Mouse (Mus musculus): Measurements from ENCODE around the gene Nr4a1.

Gene Nr4a1

GRCm38 (mm10) chr15:101255842-101256462 lies 1.9 kb downstream of the Nr4a1 start:
- DNase-seq (ENCODE audit: extremely low read depth, low read depth), result no peak

DNA sequence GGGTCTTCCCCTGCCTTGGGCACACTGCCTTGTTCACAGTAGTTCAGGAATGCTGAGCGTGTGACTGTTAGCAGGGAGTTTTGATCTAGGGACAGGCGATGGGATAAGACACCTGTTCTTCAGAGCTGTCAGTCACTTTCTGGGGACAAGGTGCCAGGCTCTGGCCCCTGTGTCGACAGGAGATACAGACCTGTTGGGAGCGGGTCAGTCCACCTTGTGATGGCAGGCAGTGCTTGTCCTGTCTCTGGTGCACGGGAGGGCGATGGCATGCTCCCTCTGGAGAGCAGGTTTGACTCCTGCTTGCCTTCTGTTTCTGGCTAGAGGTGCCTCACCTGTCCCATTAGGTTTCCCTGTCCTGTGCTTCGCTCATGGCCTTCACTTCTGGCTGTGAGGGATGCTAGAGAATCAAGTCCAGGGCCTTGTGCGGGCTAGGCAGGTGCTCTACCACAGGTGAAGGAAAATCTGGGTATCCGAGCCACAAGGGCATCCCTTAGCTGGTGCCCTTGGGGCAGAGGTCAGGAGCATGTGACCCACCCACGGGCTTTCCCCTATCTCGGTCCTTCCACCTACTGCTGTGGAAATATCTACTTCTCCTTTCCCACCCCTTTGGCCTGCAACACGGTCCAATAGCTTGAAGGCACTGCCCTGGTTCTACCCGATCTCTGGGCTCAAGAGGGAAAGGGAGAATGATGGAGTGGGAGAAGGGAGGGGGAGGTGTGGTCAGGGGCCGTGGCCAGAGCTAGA lies 2.6 kb downstream of the Nr4a1 start:
- no peak for DNase-seq (ENCODE audit: extremely low read depth, low read depth)

- no peak for DNase-seq (ENCODE audit: extremely low read depth, low read depth)
These were observed 4.4 kb downstream of the Nr4a1 start for GRCm38 (mm10) chr15:101258420-101258819.

GRCm38 (mm10) chr15:101259922-101260321 lies 5.9 kb downstream of the Nr4a1 start:
- no peak for DNase-seq (ENCODE audit: extremely low read depth, low read depth)

GRCm38 (mm10) chr15:101260387-101260786 lies 6.3 kb downstream of the Nr4a1 start:
- no peak for DNase-seq (ENCODE audit: extremely low read depth, low read depth)

DNA sequence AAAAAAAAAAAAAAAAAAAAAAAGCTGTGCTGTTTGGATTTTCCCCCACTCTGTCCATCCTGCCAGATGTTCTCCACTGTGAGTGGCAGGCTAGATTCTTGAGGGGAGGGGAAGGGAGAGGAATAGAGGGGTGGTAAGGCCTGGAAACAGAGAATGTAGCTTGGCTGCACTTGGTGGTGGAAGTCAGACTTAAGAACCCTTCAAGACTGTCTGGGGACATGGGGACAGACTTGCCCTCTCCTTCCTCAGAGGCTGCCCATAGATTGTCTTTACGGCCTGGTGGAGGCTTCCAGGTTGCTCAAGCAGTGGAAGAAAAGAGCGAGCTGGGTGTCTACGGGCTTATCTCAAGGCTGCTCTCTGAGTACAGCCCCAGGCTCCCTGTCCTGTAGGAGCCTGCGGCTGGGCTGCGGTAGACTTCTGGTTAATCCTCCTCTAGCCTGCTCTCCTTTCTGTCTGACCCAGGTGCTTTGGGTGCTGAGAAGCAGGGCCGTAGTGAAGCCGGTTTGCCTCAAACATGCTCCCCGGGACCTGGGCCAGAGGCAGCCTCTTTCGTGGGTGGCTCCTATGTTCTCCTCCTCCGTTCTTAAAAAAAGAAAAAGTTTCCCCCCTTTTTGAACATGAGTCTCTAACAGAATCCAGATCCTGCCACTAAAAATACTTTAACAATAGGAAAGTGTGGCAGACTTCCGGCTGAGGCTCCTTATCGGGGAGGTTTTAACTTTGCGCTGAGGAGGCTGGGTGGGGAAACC lies 7.0 kb downstream of the Nr4a1 start:
- peak; percentile 70 for DNase-seq (ENCODE audit: extremely low read depth, low read depth)

DNA sequence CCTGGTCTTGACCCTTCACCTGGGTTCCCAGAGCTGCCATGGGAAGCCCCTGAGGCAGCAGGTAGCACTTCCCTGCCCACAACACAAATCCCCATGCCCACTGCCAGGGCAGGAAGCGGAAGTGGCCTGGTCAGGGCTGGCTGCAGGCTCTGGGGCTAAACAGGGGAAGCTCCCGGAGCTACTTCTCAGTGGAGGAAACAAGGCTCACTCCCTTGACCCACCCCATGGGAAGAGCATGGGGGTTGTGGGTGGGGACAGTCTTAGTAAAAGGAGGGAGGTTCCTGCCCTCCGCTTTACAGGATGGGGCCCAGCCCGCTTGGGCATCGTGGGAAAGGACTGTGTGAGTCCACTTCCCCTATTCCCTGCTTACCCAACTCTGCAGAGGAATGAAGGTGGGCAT lies 8.4 kb downstream of the Nr4a1 start:
- no peak for DNase-seq (ENCODE audit: extremely low read depth, low read depth)

DNA sequence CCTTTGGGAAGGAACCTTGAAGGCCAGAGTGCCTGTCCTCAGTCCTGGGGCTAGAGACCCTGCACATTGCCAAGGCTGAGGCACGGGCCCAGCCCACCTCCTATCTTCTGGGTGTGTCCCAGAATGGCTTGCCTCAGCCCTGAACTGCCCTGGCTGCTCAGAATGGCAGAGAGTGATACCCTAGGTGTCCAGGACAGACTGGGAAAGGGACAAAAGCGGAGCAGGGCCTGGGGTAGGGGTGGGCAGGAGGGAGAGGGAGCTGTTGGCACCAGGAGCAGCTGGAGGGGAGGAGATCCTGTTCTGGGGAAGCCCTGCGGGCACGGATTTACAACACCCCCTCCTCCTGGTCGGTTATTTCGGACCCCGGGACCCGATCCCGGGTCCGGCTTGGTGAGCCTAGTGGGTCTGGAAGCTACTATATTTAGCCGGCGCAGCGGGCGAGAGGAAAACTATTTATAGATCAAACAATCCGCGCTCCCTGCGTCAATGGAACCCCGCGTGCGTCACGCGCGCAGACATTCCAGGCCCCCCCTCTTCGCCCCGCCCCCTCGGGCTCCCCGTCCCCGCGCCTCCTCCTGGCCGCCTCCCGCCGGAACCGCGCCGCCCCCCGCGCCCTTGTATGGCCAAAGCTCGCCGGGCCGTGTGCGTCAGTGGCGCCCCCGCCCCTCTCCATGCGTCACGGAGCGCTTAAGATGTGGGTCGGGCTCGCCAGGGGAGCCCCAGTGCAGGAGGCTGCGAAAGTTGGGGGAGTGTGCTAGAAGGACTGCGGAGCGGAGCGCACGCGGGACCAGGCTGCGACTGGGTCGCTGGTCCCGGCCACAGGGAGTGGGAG lies 12.3 kb downstream of the Nr4a1 start:
- no peak for DNase-seq (ENCODE audit: extremely low read depth, low read depth)

GRCm38 (mm10) chr15:101267053-101268032 lies 13.3 kb downstream of the Nr4a1 start:
- DNase-seq (ENCODE audit: extremely low read depth, low read depth), result no peak

DNA sequence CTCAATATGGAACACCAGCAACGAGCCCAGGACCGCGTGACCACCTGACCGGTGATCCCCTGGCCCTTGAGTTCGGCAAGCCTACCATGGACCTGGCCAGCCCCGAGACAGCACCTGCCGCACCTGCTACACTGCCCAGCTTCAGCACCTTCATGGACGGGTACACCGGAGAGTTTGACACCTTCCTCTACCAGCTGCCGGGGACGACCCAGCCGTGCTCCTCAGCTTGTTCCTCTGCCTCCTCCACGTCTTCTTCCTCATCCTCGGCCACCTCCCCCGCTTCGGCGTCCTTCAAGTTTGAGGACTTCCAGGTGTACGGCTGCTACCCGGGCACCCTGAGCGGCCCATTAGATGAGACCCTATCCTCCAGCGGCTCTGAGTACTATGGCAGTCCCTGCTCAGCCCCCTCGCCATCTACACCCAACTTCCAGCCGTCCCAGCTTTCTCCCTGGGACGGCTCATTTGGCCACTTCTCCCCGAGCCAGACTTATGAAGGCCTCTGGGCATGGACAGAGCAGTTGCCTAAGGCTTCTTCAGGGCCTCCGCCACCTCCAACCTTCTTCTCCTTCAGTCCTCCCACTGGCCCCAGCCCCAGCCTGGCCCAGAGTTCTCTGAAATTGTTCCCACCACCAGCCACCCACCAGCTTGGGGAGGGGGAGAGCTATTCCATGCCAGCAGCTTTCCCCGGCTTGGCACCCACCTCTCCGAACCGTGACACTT lies 16.2 kb downstream of the Nr4a1 start:
- DNase-seq (ENCODE audit: extremely low read depth, low read depth), result no peak

- DNase-seq (ENCODE audit: extremely low read depth, low read depth), result no peak
These were observed 17.0 kb downstream of the Nr4a1 start for GRCm38 (mm10) chr15:101271107-101271506.

- no peak for DNase-seq (ENCODE audit: extremely low read depth, low read depth)
These were observed 17.4 kb downstream of the Nr4a1 start for GRCm38 (mm10) chr15:101271513-101271912.

DNA sequence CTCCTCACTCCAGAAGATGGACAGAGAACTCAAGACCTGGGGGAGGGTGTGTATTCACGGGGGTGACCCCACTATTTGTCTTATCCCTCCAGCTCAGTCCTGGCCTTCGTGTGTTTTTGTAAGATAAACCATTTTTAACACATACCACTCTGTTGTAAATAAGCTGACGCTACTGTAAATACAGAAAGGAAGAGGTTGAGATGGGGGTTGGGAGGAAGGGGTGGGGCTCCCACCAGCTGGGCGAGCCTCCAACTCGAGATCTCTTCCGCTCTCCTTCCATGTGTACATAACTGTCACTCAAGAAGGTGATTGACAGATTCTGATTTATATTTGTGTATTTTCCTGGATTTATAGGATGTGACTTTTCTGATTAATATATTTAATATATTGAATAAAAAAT lies 20.3 kb downstream of the Nr4a1 start:
- DNase-seq (ENCODE audit: extremely low read depth, low read depth), result no peak

DNA sequence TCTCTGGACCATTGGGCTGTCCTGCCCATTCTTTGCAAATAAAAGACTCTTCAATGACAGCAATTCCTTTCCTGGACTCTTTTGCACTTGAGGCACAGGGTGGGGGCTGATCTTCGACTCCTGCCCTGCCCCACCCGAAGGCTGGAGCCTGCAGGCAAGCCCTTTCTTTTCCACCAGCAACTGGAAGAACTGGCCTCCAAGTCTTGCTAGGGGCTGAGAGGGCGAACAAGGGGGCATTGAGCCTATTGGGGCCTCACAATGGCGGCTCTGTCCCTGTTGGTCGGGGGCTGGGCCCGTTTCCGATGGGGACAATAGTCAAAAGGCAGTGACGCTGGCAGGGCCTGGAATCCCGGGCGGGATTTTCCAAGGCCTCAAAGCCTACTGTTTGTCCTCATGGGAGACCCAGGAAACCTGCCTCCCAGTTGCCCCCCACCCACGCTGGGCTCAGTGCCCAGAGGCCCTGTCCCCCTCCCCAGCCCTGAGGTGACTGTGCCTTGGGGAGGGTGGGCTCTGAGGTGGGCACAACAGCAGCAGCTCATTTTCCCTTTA lies 23.4 kb downstream of the Nr4a1 start:
- no peak for DNase-seq (ENCODE audit: extremely low read depth, low read depth)

DNA sequence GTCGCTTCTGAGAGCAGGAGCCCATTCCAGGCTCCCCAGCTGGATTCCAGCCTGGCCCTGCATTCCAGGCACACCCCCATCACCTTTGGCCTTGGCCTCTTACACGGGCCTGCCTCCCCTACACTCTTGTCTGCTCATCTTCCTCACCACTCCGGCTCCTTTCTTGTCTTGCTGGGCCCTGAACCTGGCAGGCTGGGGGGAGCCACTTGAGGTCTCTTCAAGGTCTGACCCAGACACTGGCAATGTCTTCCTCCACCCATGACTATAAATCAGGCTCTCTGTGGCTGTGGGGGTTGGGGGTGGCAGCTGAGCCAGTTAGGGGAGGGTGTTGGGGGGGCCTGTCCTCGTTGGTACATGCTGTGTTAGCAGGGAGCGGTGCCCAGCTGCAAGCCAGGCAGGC lies 24.5 kb downstream of the Nr4a1 start:
- no peak for DNase-seq (ENCODE audit: extremely low read depth, low read depth)

DNA sequence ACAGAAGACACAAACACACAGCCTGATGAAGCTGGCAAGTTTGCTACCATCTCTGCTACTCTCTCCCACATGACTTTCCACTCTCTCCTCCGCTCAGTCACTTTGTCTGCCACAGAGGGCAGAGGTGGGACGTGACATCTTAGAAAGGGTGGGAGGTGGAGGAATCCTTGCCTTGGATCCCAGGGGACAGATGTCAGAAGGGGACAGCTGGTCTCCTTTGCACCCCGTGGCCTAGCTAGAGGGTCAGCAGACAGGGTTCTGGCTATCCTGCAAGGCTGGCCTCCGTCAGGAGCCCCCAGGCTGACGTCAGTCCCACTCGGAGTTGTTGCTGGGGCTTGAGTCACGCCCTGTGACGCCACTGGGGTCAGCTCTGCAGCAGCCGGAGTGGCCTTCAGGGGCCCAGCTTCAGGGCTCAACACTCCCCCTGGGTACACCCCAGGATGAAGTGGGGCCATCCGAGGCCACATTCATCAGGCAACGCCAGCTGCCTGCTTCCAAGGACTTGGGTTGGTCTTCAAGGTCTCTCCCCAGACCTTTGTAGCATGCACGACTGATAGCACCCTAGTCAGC lies 25.4 kb downstream of the Nr4a1 start:
- no peak for DNase-seq (ENCODE audit: extremely low read depth, low read depth)

GRCm38 (mm10) chr15:101282471-101282870 lies 28.4 kb downstream of the Nr4a1 start:
- DNase-seq (ENCODE audit: extremely low read depth, low read depth), result no peak

- peak; percentile 68 for DNase-seq (ENCODE audit: extremely low read depth, low read depth)
These were observed 29.3 kb downstream of the Nr4a1 start for GRCm38 (mm10) chr15:101283183-101283910.

All from MEL-GATA-1-ER (cell line).